Mouse (Mus musculus): ENCODE results near the gene Tmem97.
"Not testable (repeated sequence)": the region's sequence is repeated elsewhere in the genome, so short reads cannot be mapped to it uniquely, and the experiment has no call there.

The Tmem97 gene

GRCm38 (mm10) chr11:78549491-78549987 is 1.0 kb downstream of the Tmem97 start:
- no peak for DNase-seq

DNA sequence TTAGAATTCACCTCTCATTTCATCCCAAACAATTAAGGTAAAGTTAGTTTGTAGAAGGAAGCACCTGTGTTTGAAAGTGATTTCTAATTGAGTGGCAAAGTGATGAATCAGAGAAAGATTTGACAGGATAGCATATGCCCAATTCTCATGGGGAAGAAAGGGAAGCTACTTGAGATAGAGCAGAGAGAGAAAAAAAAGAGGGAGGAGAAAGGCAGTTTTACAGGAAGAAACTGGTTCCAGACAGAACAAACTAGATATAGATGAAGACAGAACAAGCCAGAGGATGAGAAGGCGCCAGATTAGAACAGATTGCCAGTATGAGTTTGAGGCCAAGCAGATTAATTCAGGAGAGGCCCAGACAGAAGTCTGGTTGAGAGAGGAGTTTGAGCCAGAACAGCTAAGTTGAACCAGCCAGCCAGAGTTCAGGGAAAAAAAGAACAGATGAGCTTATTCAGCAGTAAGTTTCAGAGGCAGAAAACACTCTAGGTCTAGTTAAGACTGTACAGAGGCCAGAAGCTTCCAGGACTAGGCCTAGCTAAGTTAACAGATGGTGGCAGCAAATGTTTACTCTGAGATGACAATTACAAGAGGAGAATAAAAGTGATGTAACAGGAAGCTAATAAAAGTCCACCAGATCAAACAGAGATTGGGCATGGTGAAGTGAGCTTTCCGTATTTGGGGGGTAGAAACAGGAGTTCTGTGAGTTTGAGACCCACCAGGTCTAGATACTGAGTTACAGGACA is 2.7 kb downstream of the Tmem97 start:
- no peak for DNase-seq

- DNase-seq: no peak
Measured at GRCm38 (mm10) chr11:78545181-78545580, 5.4 kb downstream of the Tmem97 start.

DNA sequence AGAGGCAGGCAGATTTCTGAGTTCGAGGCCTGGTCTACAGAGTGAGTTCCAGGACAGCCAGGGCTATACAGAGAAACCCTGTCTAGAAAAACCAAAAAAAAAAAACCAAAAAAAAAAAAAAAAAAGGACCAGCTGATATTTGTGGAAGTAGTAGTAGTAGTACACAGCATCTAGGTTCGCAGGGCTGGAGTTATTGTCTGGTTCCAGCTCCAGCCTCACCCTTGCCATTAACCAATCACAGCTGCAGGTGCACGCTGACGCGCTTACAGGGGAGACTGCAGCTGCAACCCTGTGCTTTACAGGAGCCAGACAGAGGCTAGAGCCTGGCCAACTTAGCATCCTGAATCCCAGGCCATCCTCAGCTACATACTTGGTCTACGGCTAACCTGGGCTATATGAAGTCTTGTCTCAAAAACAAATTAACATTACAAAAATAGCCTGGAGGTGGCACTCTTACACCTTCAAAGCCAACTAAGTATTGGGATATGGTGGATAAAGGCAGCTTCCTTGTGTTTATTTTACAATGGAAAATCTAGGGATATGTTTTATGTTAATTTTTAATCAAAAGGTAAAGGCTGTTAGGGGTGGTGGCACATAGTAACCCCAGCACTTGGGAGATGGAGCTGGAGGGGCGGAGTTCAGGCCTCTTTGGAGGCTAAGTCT is 6.0 kb downstream of the Tmem97 start:
- DNase-seq: no peak

DNA sequence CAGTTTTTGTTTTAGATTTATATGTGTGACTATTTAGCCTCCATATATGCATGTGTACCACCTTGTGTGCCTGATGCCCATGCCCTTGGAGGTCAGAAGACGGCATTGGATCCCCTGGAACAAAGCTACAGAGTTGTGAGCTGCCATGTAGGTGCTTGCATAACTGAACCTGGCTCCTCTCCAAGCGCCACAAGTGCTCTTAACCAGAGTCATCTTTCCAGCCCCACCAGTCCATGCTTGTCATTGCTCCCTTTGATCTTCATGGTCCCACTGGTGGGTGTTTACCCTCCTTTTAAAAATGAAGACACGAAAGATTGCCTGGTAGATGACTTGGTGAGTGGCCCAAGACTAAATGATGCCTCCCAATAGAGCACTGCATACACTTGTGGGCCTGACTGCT is 10.2 kb downstream of the Tmem97 start:
- DNase-seq: no peak

- no peak for DNase-seq
Measured at GRCm38 (mm10) chr11:78536690-78537084, 13.9 kb downstream of the Tmem97 start.

DNA sequence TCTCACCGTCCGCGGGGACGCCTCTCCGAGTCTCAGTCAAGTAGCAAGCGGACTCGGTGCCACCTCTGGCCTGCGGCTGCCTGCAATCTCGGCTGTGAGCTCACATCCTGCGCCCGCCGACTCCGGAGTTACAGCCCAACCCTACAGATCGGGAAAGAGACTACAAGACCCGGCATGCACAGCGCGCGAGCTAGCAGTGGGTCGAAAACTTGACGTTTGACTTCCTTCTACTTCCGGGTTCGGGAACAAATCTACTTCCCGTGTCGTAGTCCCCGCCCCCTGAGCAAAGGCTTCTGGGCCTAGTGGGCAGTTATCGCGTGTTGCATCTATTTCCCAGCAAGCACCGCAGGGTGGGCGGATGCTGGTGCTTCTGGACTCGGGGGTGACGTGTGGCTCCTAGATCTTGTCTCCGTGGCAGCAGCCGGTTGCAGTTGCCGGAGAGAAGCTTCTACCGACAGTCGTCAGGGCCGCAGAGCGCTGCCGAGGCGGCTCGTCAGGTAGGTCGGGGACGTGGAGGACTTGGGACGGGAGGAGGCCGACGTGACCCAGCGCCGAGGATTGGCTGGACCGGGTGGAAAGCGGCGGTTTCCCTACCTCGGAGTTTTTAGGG is 14.4 kb downstream of the Tmem97 start, which contains the start of the genes Tnfaip1 and Ift20:
Gene Tnfaip1 (minus strand): TSS at position 253 of the 610 bp plus-strand sequence.
Gene Ift20 (plus strand): TSS at position 282 of the 610 bp plus-strand sequence.
- peak; percentile 98 for DNase-seq

DNA sequence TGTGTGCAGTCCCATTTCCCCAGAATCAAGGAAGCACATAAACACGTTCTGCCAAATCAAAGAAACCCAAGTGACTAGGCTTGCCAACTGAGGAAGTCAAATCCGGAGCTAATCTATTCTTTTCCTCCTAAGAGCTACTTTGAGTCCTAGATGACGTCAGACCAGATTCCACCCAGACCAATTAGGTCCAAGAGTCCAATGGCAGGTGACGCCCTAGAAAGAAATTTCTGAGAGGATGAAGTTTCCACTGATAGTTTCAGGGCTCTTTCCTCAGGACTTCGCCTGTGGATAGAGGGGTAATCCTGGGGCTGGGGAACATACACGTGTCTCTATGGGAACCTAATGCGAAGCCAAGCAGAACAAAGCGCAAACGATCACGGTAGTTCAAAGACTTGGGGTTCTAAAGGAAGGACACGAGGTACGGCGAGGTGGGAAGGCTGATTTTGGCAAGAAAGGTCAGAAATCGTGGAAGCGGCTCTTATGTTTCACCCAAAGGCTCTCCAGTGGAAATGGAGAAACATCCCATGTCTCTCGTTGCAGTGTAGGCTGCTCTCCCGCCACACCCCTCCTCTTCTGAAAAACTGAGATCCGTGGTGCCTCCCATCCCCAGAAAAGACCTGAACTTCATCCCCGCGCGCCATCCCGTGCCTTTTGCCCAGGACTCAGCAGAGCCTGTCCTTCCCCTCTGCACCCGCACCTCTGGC is 15.0 kb downstream of the Tmem97 start:
- peak; percentile 69 for DNase-seq

- no peak for DNase-seq
Measured at GRCm38 (mm10) chr11:78534516-78534915, 16.1 kb downstream of the Tmem97 start.

GRCm38 (mm10) chr11:78531515-78531914 is 19.1 kb downstream of the Tmem97 start:
- DNase-seq: not testable (repeated sequence)

- no peak for DNase-seq
Measured at GRCm38 (mm10) chr11:78531046-78531445, 19.5 kb downstream of the Tmem97 start.

DNA sequence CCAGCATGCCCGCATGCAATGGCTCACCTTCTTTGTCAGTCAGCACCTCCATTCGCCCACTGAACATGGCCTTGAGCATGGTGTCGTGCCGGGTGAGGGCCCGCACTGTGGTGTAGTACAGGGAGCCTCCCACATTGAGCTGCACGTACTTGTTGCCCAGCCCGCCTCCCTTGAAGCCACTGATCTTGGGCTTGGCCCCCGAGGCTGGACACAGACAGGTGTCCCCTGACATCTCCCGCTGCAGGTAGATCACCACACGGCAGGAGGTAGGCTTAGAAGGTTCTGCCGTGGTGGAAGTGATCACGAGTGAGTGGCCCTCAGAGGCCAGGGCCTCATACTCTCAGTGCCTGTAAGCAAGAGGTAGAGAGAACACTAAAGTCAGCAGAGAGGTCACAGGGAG is 20.6 kb downstream of the Tmem97 start:
- no peak for DNase-seq

DNA sequence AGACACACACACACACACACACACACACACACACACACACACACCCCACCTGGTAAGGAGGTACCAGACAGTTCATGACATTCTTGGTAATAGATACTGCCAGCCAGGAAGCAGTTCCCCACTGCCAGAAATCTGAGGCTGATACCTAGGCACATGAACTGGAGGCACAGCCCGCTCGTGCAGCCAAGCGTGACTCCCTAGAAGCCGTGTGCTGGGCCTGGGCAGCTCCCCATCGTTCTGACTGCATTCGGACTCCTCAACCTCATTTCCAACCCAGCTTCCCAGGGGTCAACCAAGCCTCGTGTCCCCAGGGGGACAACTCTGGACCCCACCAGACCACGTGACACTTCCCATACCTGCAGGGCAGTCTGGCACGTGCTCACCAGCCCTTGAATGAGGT is 21.9 kb downstream of the Tmem97 start:
- no peak for DNase-seq

GRCm38 (mm10) chr11:78524838-78525237 is 25.7 kb downstream of the Tmem97 start:
- DNase-seq: no peak

DNA sequence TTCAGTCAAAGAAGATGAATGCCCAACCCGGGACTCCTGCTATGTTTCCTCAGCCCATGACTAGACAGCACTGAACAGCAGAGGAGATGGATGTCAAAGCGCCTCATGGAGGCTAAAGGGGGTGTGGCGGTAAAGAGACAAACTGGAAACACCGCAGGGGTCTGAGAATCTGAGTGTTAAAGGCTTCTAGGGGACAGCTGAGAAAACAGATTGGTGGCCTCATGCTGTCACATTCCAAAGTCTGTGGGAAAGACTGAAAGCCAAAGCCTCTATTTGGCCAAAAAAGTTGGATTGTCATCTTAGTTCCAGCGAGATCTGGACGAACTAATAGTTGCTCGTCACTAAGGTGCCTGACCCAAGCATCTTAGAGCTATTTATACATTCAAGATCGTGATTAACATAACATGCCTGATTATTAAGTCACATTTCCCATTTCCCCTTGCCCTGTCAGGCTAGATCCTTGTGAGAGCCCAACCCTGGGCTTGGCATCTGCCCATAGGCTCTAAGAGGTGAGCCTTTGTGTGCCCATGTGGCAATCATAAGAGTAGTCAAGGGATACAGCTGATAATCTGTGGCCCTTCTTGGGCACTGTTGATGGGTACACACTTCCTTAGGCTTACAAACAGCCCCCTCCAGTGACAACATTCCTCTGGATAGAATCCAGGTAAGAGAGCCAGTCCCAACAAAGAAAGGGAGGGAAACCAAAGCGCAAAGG is 27.2 kb downstream of the Tmem97 start:
- DNase-seq: no peak

DNA sequence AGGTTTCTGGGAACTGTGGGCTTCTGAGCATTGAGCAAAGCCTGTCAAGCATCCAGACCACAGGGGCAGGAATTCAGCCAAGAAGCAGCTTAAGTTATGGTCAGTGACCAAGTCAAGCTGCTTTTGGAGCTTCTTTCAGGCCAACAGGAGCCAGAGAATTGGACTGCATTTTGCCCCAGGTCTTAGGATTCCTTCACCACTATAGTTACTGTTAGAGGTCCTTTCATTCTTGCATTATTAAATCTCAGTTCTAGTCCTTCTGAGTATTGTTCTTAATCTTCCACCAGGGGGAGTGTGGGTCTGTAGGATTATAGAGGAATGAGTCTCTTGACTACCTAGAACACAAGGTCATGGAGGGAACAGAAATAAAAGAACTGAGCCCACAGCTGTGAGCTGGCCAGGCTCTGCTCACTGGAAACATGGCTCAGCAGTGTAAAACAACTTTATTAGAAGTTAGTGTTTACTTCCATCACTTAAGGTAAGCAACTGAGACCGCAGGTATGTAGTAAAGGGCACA is 28.0 kb downstream of the Tmem97 start:
- DNase-seq: no peak

- no peak for DNase-seq
Measured at GRCm38 (mm10) chr11:78521880-78522279, 28.7 kb downstream of the Tmem97 start.

DNA sequence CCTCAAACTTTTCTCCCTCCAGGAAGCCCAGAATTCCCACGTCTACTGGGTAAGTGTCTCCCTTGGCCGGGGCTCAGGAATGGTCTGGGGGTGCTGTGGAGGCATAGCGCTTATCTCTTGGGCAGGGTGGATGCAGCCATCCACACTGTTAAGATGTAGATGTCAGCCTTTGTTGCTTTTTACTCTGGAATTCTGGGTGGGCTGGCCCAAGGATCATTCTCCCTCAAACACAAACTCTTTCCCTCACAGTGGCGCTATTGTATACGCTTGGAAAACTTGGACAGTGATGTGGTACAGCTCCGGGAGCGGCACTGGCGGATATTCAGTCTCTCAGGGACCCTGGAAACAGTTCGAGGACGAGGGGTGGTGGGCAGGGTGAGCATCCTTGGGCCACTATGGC is 31.6 kb downstream of the Tmem97 start:
- no peak for DNase-seq

DNA sequence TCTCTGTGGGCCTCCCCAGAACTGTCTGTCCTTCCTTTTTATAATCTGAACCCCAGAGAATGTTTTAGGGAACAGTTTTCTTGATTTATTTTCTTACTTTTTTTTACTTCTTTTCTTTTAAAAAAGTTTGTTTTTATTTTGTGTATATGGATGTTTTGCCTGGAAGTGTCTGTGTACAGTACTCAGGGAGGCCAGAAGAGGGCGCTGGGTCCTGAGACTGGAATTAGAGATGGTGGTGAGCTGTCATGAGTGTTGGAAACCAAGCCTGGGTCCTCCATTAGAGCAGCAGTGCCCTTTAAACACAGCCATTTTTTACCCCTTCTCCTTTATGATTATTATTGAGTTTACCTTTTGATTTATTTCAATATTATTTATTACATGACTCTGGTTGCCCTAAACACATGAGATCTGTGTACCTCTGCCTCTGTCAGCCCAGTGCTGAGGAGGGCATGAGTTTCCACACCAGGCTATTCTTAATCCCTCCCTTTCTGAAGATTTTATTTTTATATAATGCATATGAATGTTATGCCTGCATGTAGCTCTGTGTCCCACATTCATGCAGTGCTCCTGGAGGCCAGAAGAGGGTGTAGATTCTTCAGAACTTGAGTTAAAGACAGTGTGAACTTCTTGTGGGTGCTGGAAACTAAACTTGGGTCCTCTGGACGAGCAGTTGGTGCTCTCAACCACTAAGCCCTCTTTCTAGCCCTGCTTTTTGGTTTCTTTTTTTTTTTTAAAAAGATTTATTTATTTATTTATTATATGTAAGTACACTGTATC is 34.8 kb downstream of the Tmem97 start:
- no peak for DNase-seq

DNA sequence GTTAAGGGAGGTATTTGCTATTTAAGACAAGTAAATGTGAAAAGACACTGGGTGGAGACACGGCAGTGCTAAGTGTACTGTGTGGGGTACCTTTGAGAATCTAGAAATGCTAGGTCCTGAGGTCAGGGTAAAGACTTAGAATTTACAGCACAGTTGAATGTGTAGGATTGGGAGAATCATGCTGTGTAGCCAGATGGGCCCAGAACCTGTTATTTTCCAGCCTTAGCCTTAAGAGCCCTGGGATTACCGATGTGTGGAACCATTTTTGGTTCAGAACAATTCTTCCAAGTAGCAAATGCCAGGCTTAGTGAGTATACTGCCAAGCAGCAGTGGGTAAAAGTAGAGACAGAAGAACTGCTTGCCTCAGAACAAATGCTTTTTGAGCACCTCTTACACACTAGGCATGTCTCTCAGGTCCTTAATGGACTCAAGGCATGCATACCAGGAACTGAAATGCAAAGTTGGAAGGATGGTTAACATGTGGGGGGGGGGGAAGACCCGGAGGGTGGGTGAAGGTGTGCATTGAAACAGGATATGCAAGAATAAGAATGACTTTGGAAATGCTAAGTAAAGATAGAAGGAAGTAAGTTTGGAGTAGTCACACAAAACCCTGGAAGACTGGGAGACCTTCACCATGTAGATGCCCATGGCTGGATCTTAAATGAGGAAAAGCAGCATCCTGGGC is 37.3 kb downstream of the Tmem97 start:
- peak; percentile 63 for DNase-seq

Measured in cerebellum, adult 9-10 months (tissue).